Mouse (Mus musculus) liver, adult 2 months (tissue): ENCODE measurements around the gene Fst. TPM values are rescaled to one million over a fixed set of nuclear protein-coding genes. Genes with fewer than 3 reads are reported as not detected.
A peak's percentile ranks its signal among the peaks of the same experiment; 100 is the strongest.

Source experiments
- DNase-seq: peaks from one replicate; pipeline ENCODE4 v3.0.0-alpha.2; 2011; ENCODE audit warnings: low read depth, low spot score; ENCODE audit errors: extremely low read depth
- H3K27ac ChIP-seq: fragments of 200-500 bp; replicated peaks from 2 replicates; pipeline ENCODE4 v1.5.1; 2012; ENCODE audit warnings: low read depth, mild to moderate bottlenecking, control low read depth, inconsistent platforms, low read length; ENCODE audit not compliant: insufficient read depth
- H3K27me3 ChIP-seq: fragments of 200-500 bp; 2 replicates; pipeline ENCODE4 v1.6.1; 2012; ENCODE audit warnings: mild to moderate bottlenecking, moderate library complexity, low read length, inconsistent platforms; ENCODE audit not compliant: control insufficient read depth, insufficient read depth
- H3K36me3 ChIP-seq: fragments of 200-500 bp; 2 replicates; pipeline ENCODE4 v1.6.1; 2012; ENCODE audit warnings: low read length, inconsistent platforms; ENCODE audit not compliant: control insufficient read depth, insufficient read depth
- H3K4me1 ChIP-seq: fragments of 200-500 bp; 2 replicates; pipeline ENCODE4 v1.6.1; 2011; ENCODE audit warnings: low read length; ENCODE audit not compliant: control insufficient read depth, insufficient read depth
- H3K4me3 ChIP-seq: fragments of 200-500 bp; 2 replicates; pipeline ENCODE4 v1.5.1; 2011; ENCODE audit warnings: low read depth, mild to moderate bottlenecking, control low read depth, low read length, moderate library complexity; ENCODE audit not compliant: insufficient read depth
- H3K79me2 ChIP-seq: fragments of 200-500 bp; 2 replicates; pipeline ENCODE4 v1.6.1; 2012; ENCODE audit warnings: inconsistent platforms, mild to moderate bottlenecking, low read length, moderate library complexity; ENCODE audit not compliant: control insufficient read depth, insufficient read depth
- H3K9ac ChIP-seq: fragments of 200-500 bp; 2 replicates; pipeline ENCODE4 v1.6.1; 2012; ENCODE audit warnings: low read depth, mild to moderate bottlenecking, control low read depth, inconsistent platforms, low read length
- CTCF ChIP-seq: fragments of 200-500 bp; IDR thresholded peaks from 2 replicates; pipeline ENCODE4 v1.5.1; 2011; ENCODE audit warnings: low read depth, low read length, control low read depth
- POLR2A ChIP-seq: fragments of 200-500 bp; IDR thresholded peaks from 2 replicates; pipeline ENCODE4 v1.6.1; 2011; ENCODE audit warnings: low read length, control low read depth; ENCODE audit not compliant: insufficient read depth; ENCODE audit errors: extremely low read depth
- WGBS: fragments of 180-500 bp; shearing (Covaris S2); methylation state at CpG from one replicate; pipeline ENCODE4 v1.1.7; 2018; 5-methylcytosine and 5-hydroxymethylcytosine counted together
- polyA plus RNA-seq: library from polyadenylated mRNA; depleted of rRNA; stranded (reverse); fragments of >200 nt; gene quantifications from 2 replicates; pipeline ENCODE4 v1.2.3, GENCODE M21; 2012; rRNA removed
- total RNA-seq: library from RNA; depleted of rRNA; stranded (reverse); fragments of >200 nt; gene quantifications from 2 replicates; pipeline ENCODE4 v1.2.3, GENCODE M21; 2014; rRNA removed

Gene Fst
- total RNA-seq (0.92 and 1.9 TPM in 2 replicates), polyA plus RNA-seq (0.45 and 1.3 TPM in 2 replicates)

GRCm38 (mm10) chr13:114458886-114459700, at the start of gene Fst:
TSS of gene Fst (minus strand) at chr13:114458951.
- no peaks in the 10 kb centered on the region for H3K79me2 ChIP-seq
- no peak for TF ChIP-seq CTCF
- TF ChIP-seq POLR2A = no peak
- no peaks in the 10 kb centered on the region for H3K27me3 ChIP-seq
- peak within 1 kb of the TSS; percentile 83 for H3K9ac ChIP-seq
- peak within 1 kb of the TSS; percentile 83 for H3K4me3 ChIP-seq
- WGBS = 0% methylated on average over 72 of the region's 77 CpGs
- no peaks in the 10 kb centered on the region for H3K36me3 ChIP-seq
- H3K27ac ChIP-seq = peak within 1 kb of the TSS; percentile 46
- H3K4me1 ChIP-seq = peaks cover 8% of the 10 kb centered on the region; the same call in 1 of the 2 replicates
- DNase-seq = no peak

- Histone ChIP-seq H3K27ac (no peak overlapping the region), H3K27me3 (no peaks in the 10 kb centered on the region), H3K4me1 (peaks cover 4% of the 10 kb centered on the region; the same call in 1 of the 2 replicates), H3K4me3 (no peak overlapping the region), H3K79me2 (no peaks in the 10 kb centered on the region), H3K9ac (no peak overlapping the region), H3K36me3 (no peaks in the 10 kb centered on the region)
- no peak for DNase-seq
- WGBS = 56% methylated on average over 3 of the region's 3 CpGs
- TF ChIP-seq CTCF = no peak
- TF ChIP-seq POLR2A = no peak
Observed at GRCm38 (mm10) chr13:114493826-114494225, 35.1 kb upstream of the Fst start.

- H3K27ac ChIP-seq = no peak overlapping the region
- no peaks in the 10 kb centered on the region for H3K27me3 ChIP-seq
- H3K4me3 ChIP-seq = no peak overlapping the region
- TF ChIP-seq CTCF (no peak), POLR2A (no peak)
- peaks cover 10% of the 10 kb centered on the region for H3K4me1 ChIP-seq
- WGBS = 84% methylated on average over 7 of the region's 7 CpGs
- H3K36me3 ChIP-seq = no peaks in the 10 kb centered on the region
- no peaks in the 10 kb centered on the region for H3K79me2 ChIP-seq
- H3K9ac ChIP-seq = no peak overlapping the region
- DNase-seq = no peak
Observed at GRCm38 (mm10) chr13:114488178-114488577, 29.4 kb upstream of the Fst start.

GRCm38 (mm10) chr13:114478329-114478728, 19.6 kb upstream of the Fst start:
- TF ChIP-seq POLR2A (no peak), CTCF (no peak)
- 91% methylated on average over 4 of the region's 4 CpGs for WGBS
- Histone ChIP-seq H3K4me3 (no peak overlapping the region), H3K27ac (no peak overlapping the region), H3K27me3 (no peaks in the 10 kb centered on the region), H3K4me1 (no peaks in the 10 kb centered on the region), H3K9ac (no peak overlapping the region), H3K79me2 (no peaks in the 10 kb centered on the region), H3K36me3 (no peaks in the 10 kb centered on the region)
- no peak for DNase-seq

GRCm38 (mm10) chr13:114469945-114470344, 11.2 kb upstream of the Fst start:
- peak; percentile 52 for DNase-seq
- H3K4me3 ChIP-seq = no peak overlapping the region
- H3K27me3 ChIP-seq = no peaks in the 10 kb centered on the region
- TF ChIP-seq POLR2A (no peak), CTCF (no peak)
- peaks cover 12% of the 10 kb centered on the region for H3K4me1 ChIP-seq
- H3K36me3 ChIP-seq = no peaks in the 10 kb centered on the region
- H3K27ac ChIP-seq = no peak overlapping the region
- no peak overlapping the region for H3K9ac ChIP-seq
- no peaks in the 10 kb centered on the region for H3K79me2 ChIP-seq
- WGBS = 46% methylated on average over 3 of the region's 3 CpGs
